Mouse (Mus musculus) frontal cortex, adult (tissue): ENCODE measurements at regions not wholly inside any gene's neighbourhood (a gene's known extent, or its start where the extent isn't known, plus 50 kb on each side); places are given as distances from the start of the nearest gene placed in this dataset.

Experiments
- ATAC-seq: cut with Nextera tagmentation; 2 replicates; pipeline ENCODE4 v1.9.2; 2017; ENCODE audit warnings: mild to moderate bottlenecking, moderate library complexity, mixed read lengths; ENCODE audit not compliant: low TSS enrichment

GRCm38 (mm10) chr7:58557535-58557934, 98.4 kb upstream of the Atp10a start:
- peak; percentile 65; the same call in 1 of the 2 replicates for ATAC-seq

DNA sequence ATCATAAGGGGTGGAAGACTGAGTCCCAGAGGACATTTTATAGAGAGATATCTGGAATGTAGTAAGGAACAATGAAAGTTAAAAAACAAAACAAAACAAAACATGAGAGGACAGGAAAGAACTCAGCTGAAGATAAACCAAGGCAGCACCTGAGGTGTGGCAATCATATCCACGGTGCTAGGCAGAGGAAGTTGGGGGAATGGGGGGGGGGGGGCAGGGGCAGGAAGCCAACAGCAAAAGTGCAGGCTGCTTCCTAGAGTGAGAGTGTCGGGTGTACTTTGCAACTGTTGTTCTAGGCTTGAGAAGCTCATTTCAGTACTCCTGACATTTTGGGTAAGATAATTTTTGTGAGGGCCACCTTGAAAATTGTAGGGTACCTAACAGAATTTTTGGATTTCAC, 87.2 kb upstream of the Atp10a start:
- no peak for ATAC-seq

DNA sequence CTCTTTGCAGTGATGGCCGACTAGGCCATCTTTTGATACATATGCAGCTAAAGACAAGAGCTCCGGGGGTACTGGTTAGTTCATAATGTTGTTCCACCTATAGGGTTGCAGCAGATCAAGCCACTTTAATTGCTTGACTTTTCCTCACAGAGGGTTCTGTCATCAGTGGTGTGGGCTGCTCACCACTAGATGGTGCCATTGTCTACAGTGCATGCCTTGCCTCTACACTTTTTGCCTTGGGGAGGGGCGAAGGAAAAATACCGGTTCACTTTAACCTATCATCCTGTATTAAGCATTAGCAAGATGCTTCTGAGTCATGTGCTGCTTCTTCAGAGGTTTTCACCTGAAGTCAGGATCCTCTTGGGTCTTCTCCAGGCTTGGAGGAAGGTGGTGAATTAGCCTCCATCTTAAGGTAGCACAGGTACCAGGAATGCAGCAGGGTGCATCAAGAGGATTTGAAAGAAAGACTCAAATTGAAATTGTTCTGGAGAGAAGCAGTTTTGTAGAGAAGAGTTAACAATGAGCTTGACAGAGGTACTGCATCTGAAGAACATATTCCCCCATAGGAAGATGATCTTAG, 71.6 kb upstream of the Atp10a start:
- no peak for ATAC-seq

- no peak for ATAC-seq
Measured at GRCm38 (mm10) chr7:58585626-58586256, 70.2 kb upstream of the Atp10a start.

DNA sequence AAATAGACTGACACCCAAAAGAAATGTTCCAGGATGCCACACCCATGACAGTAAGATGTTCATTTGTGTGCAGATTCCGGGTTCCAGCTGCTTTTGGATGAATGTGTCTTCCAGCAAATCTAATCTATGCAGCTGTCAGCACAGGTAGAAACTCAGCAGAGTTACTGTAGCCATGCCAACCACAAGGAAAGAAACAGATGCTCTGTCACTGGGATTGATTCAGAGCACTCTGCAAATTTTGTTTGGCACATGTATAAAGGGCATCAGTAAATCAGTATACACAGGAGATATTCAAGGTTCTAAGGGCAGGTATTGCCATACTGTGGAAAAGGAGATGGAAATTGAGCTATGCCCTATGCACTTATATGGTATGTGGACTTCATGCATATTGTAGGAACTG, 60.0 kb upstream of the Atp10a start:
- no peak for ATAC-seq
